Mouse (Mus musculus): ENCODE data around the gene Ncoa6.
A peak's percentile ranks its signal among the peaks of the same experiment; 100 is the strongest.

GRCm38 (mm10) chr2:155517455-155518423, 44.0 kb upstream of the Ncoa6 start, which contains the start of the genes Acss2 and Ggt7:
- no peak for TF ChIP-seq EP300 (IDR thresholded peaks at IDR 0.05; ENCODE audit: insufficient read depth, low read depth, low read length)
- TF ChIP-seq CTCF (IDR thresholded peaks at IDR 0.05; ENCODE audit: low read depth, low read length) = peak; percentile 70
- TF ChIP-seq POLR2A (IDR thresholded peaks at IDR 0.05; ENCODE audit: insufficient read depth, low read length) = no peak

Measured in ES-Bruce4 (cell line).